Mouse (Mus musculus) brown adipose tissue, adult 24 weeks (tissue): Measurements from ENCODE around the gene Ormdl3. TPM values are rescaled to one million over a fixed set of nuclear protein-coding genes. Genes with fewer than 3 reads are reported as not detected.
A peak's percentile ranks its signal among the peaks of the same experiment; 100 is the strongest.

ENCODE experiments used
- H3K27ac ChIP-seq: fragments of 200-500 bp; replicated peaks from 2 replicates; pipeline ENCODE4 v1.5.1; 2012; ENCODE audit warnings: low read depth, mild to moderate bottlenecking, low read length
- H3K4me1 ChIP-seq: fragments of 200-500 bp; 2 replicates; pipeline ENCODE4 v1.6.1; 2012; ENCODE audit warnings: low read length, mixed read lengths; ENCODE audit not compliant: control insufficient read depth, insufficient read depth, insufficient read length
- H3K4me3 ChIP-seq: fragments of 200-500 bp; 2 replicates; pipeline ENCODE4 v1.5.1; 2012; ENCODE audit warnings: low read depth, mild to moderate bottlenecking, low read length, moderate library complexity; ENCODE audit not compliant: insufficient read depth
- polyA plus RNA-seq: library from polyadenylated mRNA; stranded (reverse); fragments of >200 nt; gene quantifications from 2 replicates; pipeline ENCODE4 v1.2.4, GENCODE M21; 2012; ENCODE audit not compliant: missing spikeins, insufficient read depth, insufficient read length

Ormdl3 gene
- polyA plus RNA-seq, 1 experiment: 276 TPM

- Histone ChIP-seq H3K4me1 (no peaks in the 10 kb centered on the region; the same call in 1 of the 2 replicates), H3K4me3 (peak overlapping the region; percentile 91), H3K27ac (no peak overlapping the region)
Measured at GRCm38 (mm10) chr11:98550311-98550974, 36.7 kb downstream of the Ormdl3 start.

- H3K4me1 ChIP-seq: no peaks in the 10 kb centered on the region; the same call in 1 of the 2 replicates
- no peak overlapping the region for H3K27ac ChIP-seq
- H3K4me3 ChIP-seq: no peak overlapping the region
Measured at GRCm38 (mm10) chr11:98549363-98549762, 37.8 kb downstream of the Ormdl3 start.

GRCm38 (mm10) chr11:98547308-98547693 lies 39.9 kb downstream of the Ormdl3 start:
- H3K4me3 ChIP-seq: no peak overlapping the region
- no peak overlapping the region for H3K27ac ChIP-seq
- H3K4me1 ChIP-seq: no peaks in the 10 kb centered on the region; the same call in 1 of the 2 replicates

GRCm38 (mm10) chr11:98546529-98547307 lies 40.5 kb downstream of the Ormdl3 start:
- Histone ChIP-seq H3K4me1 (no peaks in the 10 kb centered on the region; the same call in 1 of the 2 replicates), H3K27ac (no peak overlapping the region), H3K4me3 (no peak overlapping the region)

GRCm38 (mm10) chr11:98545711-98546231 lies 41.4 kb downstream of the Ormdl3 start, which contains the start of gene Ikzf3:
TSS of gene Ikzf3 (minus strand) at chr11:98546031.
- Histone ChIP-seq H3K4me1 (no peaks in the 10 kb centered on the region; the same call in 1 of the 2 replicates), H3K4me3 (peak within 1 kb of the TSS; percentile 19), H3K27ac (no peak within 1 kb of the TSS)

GRCm38 (mm10) chr11:98544890-98545677 lies 42.1 kb downstream of the Ormdl3 start:
- no peaks in the 10 kb centered on the region for H3K4me1 ChIP-seq
- H3K4me3 ChIP-seq: peak overlapping the region; percentile 19
- H3K27ac ChIP-seq: no peak overlapping the region

- no peak overlapping the region for H3K27ac ChIP-seq
- no peaks in the 10 kb centered on the region for H3K4me1 ChIP-seq
- no peak overlapping the region for H3K4me3 ChIP-seq
Measured at GRCm38 (mm10) chr11:98543414-98543813, 43.8 kb downstream of the Ormdl3 start.

GRCm38 (mm10) chr11:98542553-98542952 lies 44.6 kb downstream of the Ormdl3 start:
- Histone ChIP-seq H3K4me1 (no peaks in the 10 kb centered on the region), H3K4me3 (no peak overlapping the region), H3K27ac (no peak overlapping the region)

GRCm38 (mm10) chr11:98540319-98540718 lies 46.8 kb downstream of the Ormdl3 start:
- Histone ChIP-seq H3K4me1 (no peaks in the 10 kb centered on the region), H3K27ac (no peak overlapping the region), H3K4me3 (no peak overlapping the region)

- Histone ChIP-seq H3K4me3 (no peak overlapping the region), H3K27ac (no peak overlapping the region), H3K4me1 (no peaks in the 10 kb centered on the region)
Measured at GRCm38 (mm10) chr11:98537480-98538034, 49.6 kb downstream of the Ormdl3 start.

Other genes starting within 250 kb of the Ormdl3 start
- not detected in 2 replicates for gene Ppp1r1b, start 239.0 kb downstream of the Ormdl3 start, polyA plus RNA-seq
- gene Stard3, start 229.0 kb downstream of the Ormdl3 start, polyA plus RNA-seq: 5.3 and 8.1 TPM in 2 replicates
- 41.6 and 83.6 TPM in 2 replicates for gene Tcap, start 203.6 kb downstream of the Ormdl3 start, polyA plus RNA-seq
- gene Pnmt, start 200.9 kb downstream of the Ormdl3 start, polyA plus RNA-seq: not detected in 2 replicates
- 2.1 and 2.4 TPM in 2 replicates for gene Pgap3, start 186.9 kb downstream of the Ormdl3 start, polyA plus RNA-seq
- gene Erbb2, start 174.9 kb downstream of the Ormdl3 start, polyA plus RNA-seq: 0.50 and 1.9 TPM in 2 replicates
- 98.2 and 141 TPM in 2 replicates for gene Mien1, start 148.4 kb downstream of the Ormdl3 start, polyA plus RNA-seq
- gene Grb7, start 141.0 kb downstream of the Ormdl3 start, polyA plus RNA-seq: 0.59 and 1.0 TPM in 2 replicates
- not detected in 2 replicates for gene Ikzf3, start 41.3 kb downstream of the Ormdl3 start, polyA plus RNA-seq
- gene Zpbp2, start 36.3 kb downstream of the Ormdl3 start, polyA plus RNA-seq: 2.2 and 2.3 TPM in 2 replicates
- gene Lrrc3c, start 10.9 kb upstream of the Ormdl3 start, polyA plus RNA-seq: not detected in 2 replicates
- 5.2 and 8.8 TPM in 2 replicates for gene Gm12355, start 38.3 kb upstream of the Ormdl3 start, polyA plus RNA-seq
- not detected in 2 replicates for gene Gsdma3, start 39.0 kb upstream of the Ormdl3 start, polyA plus RNA-seq
- gene Gsdma2, start 59.4 kb upstream of the Ormdl3 start, polyA plus RNA-seq: not detected in 2 replicates
- not detected in 2 replicates for gene Gsdma, start 77.0 kb upstream of the Ormdl3 start, polyA plus RNA-seq
- 73.1 and 84.4 TPM in 2 replicates for gene Psmd3, start 95.2 kb upstream of the Ormdl3 start, polyA plus RNA-seq
- gene Csf3, start 113.9 kb upstream of the Ormdl3 start, polyA plus RNA-seq: not detected in 2 replicates
- gene Med24, start 142.1 kb upstream of the Ormdl3 start, polyA plus RNA-seq: 18.4 and 24.7 TPM in 2 replicates
- gene Thra, start 153.3 kb upstream of the Ormdl3 start, polyA plus RNA-seq: 64.4 and 82.3 TPM in 2 replicates
- gene Nr1d1, start 188.0 kb upstream of the Ormdl3 start, polyA plus RNA-seq: 78.3 and 90.9 TPM in 2 replicates
- 36.3 and 40.8 TPM in 2 replicates for gene Msl1, start 208.1 kb upstream of the Ormdl3 start, polyA plus RNA-seq
- 9.2 and 16.9 TPM in 2 replicates for gene Casc3, start 217.5 kb upstream of the Ormdl3 start, polyA plus RNA-seq
- 0.40 TPM in 1 of 2 replicates, not detected in the other for gene Rapgefl1, start 249.4 kb upstream of the Ormdl3 start, polyA plus RNA-seq